Mouse (Mus musculus) retina, postnatal 7 days (tissue): ENCODE measurements around the gene Borcs8.

ENCODE experiments used
- DNase-seq: peaks from one replicate; pipeline ENCODE4 v3.0.0-alpha.2; 2012; ENCODE audit warnings: low read depth, low spot score

Gene Borcs8

GRCm38 (mm10) chr8:70139026-70139857, at the start of gene Borcs8, which contains the start of the genes Rfxank and Mef2b:
Gene Borcs8, plus strand, starts transcription at chr8:70139499.
Gene Rfxank, minus strand, starts transcription at chr8:70139154.
Gene Mef2b, plus strand, starts transcription at chr8:70139711.
- peak; percentile 99 for DNase-seq

- DNase-seq, result no peak
These were observed 46.5 kb upstream of the Borcs8 start for GRCm38 (mm10) chr8:70092786-70093185.

- DNase-seq, result no peak
These were observed 40.0 kb upstream of the Borcs8 start for GRCm38 (mm10) chr8:70099276-70099675.

GRCm38 (mm10) chr8:70100241-70100640, 39.1 kb upstream of the Borcs8 start:
- DNase-seq, result no peak

GRCm38 (mm10) chr8:70104506-70104905, 34.8 kb upstream of the Borcs8 start:
- no peak for DNase-seq

- DNase-seq, result no peak
These were observed 34.4 kb upstream of the Borcs8 start for GRCm38 (mm10) chr8:70104922-70105321.

- DNase-seq, result no peak
These were observed 28.8 kb upstream of the Borcs8 start for GRCm38 (mm10) chr8:70110451-70110850.

GRCm38 (mm10) chr8:70111192-70111795, 28.0 kb upstream of the Borcs8 start:
- DNase-seq, result no peak

- no peak for DNase-seq
These were observed 26.8 kb upstream of the Borcs8 start for GRCm38 (mm10) chr8:70112401-70113016.

- DNase-seq, result no peak
These were observed 24.8 kb upstream of the Borcs8 start for GRCm38 (mm10) chr8:70114488-70114887.

GRCm38 (mm10) chr8:70114892-70115291, 24.4 kb upstream of the Borcs8 start:
- DNase-seq, result no peak

GRCm38 (mm10) chr8:70117611-70118010, 21.7 kb upstream of the Borcs8 start:
- no peak for DNase-seq

- no peak for DNase-seq
These were observed 20.3 kb upstream of the Borcs8 start for GRCm38 (mm10) chr8:70118726-70119700.

GRCm38 (mm10) chr8:70120667-70121066, 18.6 kb upstream of the Borcs8 start, which contains the start of gene Ncan:
Gene Ncan, minus strand, starts transcription at chr8:70120873.
- DNase-seq, result peak; percentile 71

GRCm38 (mm10) chr8:70122863-70123262, 16.4 kb upstream of the Borcs8 start:
- no peak for DNase-seq

GRCm38 (mm10) chr8:70124992-70125391, 14.3 kb upstream of the Borcs8 start:
- no peak for DNase-seq

- no peak for DNase-seq
These were observed 10.9 kb upstream of the Borcs8 start for GRCm38 (mm10) chr8:70128435-70128834.

- no peak for DNase-seq
These were observed 9.9 kb upstream of the Borcs8 start for GRCm38 (mm10) chr8:70129309-70129952.

GRCm38 (mm10) chr8:70130066-70130465, 9.2 kb upstream of the Borcs8 start:
- DNase-seq, result no peak

GRCm38 (mm10) chr8:70131166-70131883, 8.0 kb upstream of the Borcs8 start, which contains the start of gene Nr2c2ap:
Gene Nr2c2ap, plus strand, starts transcription at chr8:70131333.
- peak; percentile 73 for DNase-seq
